Mouse (Mus musculus): ENCODE data around the gene Slc1a2.
A peak's percentile ranks its signal among the peaks of the same experiment; 100 is the strongest.

The Slc1a2 gene

GRCm38 (mm10) chr2:102822036-102822435 lies 163.6 kb downstream of the Slc1a2 start:
- no peak for DNase-seq (ENCODE audit: low read depth)

- no peak for DNase-seq (ENCODE audit: low read depth)
These were observed 167.6 kb downstream of the Slc1a2 start for GRCm38 (mm10) chr2:102825961-102826633.

- DNase-seq (ENCODE audit: low read depth) = no peak
These were observed 169.4 kb downstream of the Slc1a2 start for GRCm38 (mm10) chr2:102827841-102828240.

GRCm38 (mm10) chr2:102828381-102828780 lies 169.9 kb downstream of the Slc1a2 start:
- DNase-seq (ENCODE audit: low read depth) = no peak

- DNase-seq (ENCODE audit: low read depth) = no peak
These were observed 170.7 kb downstream of the Slc1a2 start for GRCm38 (mm10) chr2:102829201-102829600.

- DNase-seq (ENCODE audit: low read depth) = peak; percentile 28
These were observed 173.1 kb downstream of the Slc1a2 start for GRCm38 (mm10) chr2:102831547-102831946.

GRCm38 (mm10) chr2:102838179-102838578 lies 179.7 kb downstream of the Slc1a2 start:
- no peak for DNase-seq (ENCODE audit: low read depth)

All from induced T-regulatory cell, adult 2 months (primary cell).